Mouse (Mus musculus) heart, postnatal 25 days (tissue): ENCODE measurements around the gene Pstpip1. TPM values are rescaled to one million over a fixed set of nuclear protein-coding genes. Genes with fewer than 3 reads are reported as not detected.
A peak's percentile ranks its signal among the peaks of the same experiment; 100 is the strongest.

Source experiments
- DNase-seq: peaks from one replicate; pipeline ENCODE4 v3.0.0; 2022; ENCODE audit warnings: low spot score
- intact Hi-C: fragments of 180-260 bp; cut with DNase I; formaldehyde crosslinking; loops from one replicate; pipeline ENCODE4 v1.15.1; 2025
- total RNA-seq, 2 experiments: library from RNA; stranded (reverse); gene quantifications; 2 replicates each; pipeline ENCODE4 v1.2.3; 2021

Gene Pstpip1
- total RNA-seq, 2 experiments from 2014 or later = 0.83 to 1.8 TPM

DNA sequence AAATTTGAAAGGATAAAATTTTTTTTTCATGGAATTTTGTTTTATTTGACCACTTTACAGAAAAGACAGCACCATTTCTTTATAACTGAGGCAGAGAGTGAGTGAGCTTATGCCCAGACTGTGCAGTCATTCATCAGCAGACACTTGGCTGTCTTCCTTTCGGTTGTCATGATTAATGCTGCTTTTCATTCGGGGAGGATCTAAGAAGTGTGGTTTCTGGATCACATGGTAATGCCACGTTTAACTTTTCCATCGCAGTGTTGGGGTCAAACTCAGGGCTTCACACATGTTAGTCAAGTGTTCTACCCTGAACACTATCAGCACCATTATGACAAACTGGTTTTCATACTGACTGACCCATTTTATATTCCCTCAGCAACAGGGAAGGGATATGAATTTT, 11.3 kb downstream of the Pstpip1 start:
- DNase-seq = no peak
- intact Hi-C loops = no loop called here

DNA sequence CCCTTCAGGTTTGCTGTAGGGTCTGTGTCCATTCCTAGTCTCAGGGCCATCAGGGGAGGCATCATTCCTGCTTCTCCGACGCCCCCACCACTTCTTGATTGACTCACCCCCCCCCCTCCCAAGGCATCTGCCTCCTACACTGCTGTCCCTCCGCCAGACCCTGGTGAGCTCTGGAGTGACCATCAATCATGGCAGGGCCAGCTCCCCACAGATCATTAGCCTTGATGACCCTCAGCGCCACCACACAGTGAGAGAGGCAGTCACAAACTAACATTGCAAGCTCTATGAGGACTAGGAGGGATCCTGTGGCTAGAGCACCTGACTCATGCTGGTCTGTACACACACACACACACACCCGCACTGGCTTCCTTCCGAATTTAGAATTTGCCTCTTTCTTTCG, 15.2 kb downstream of the Pstpip1 start:
- DNase-seq = no peak
- intact Hi-C loops = no loop called here

DNA sequence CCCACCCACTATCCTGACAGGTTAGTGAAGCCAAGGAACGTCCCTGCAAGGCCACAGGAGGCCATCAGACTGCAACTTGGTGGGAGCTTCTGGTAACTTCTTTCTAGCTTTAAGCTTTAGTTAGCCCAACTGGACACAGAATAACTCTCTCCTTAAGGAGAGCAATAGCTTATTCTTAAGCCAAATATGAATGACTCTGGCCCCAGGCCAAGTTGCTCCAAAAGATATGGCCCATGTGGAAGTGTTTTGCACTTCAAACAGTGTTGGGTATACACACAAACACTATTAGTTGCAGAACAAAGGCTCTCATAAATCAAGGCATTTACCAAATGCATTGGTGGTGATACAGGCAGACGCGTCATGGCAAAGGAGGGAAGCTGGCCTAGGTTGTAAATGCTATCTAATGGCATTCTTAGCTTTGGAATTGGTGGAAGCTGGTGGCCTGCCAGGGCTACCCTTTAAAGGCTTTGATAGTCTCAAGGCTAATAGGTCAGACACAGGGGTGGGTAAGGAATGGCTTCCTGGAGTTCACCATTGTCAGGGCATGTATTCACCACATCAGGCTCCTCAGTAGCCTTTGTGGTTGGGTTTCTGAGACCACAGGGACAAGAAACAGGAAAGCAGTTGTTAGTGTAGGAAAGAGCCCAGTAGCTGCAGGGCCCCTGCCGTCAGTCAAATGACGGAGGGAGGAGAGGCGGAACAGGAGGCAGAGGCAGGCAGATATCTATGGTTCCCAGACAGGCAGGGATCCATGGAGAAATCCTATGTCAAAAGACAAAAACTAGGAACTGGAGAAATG, 16.7 kb downstream of the Pstpip1 start:
- intact Hi-C loops = no loop called here
- DNase-seq = no peak

GRCm38 (mm10) chr9:56107527-56107926, 17.8 kb downstream of the Pstpip1 start:
- intact Hi-C loops = no loop called here
- DNase-seq = no peak

DNA sequence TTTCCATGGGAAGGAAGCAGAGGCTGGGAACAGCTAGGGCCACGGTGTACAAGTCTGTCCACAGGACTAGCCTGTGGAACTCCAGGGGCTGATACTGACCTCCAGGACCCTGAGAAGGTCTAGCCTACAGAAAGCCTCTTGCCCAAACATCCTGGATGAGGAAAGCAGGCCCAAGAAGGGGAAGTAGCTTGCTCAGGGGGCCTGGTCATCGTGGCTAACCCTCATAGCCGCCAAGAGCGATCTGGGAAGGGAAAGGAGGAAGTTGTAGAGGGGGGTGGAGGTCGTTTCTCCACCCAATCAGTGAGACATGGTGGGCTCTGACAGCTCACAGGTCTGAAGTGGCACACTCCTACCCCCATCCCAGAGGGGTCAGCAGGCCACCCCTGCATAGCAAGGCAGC, 18.4 kb downstream of the Pstpip1 start:
- intact Hi-C loops = no loop called here
- peak; percentile 25 for DNase-seq

- intact Hi-C loops = loop anchor here (2.0 to 5.0 kb wide), 2 partner anchors 43 to 79 kb away; no protein-coding TSS in a partner anchor
- no peak for DNase-seq
Measured at GRCm38 (mm10) chr9:56118091-56118490, 28.3 kb downstream of the Pstpip1 start.

DNA sequence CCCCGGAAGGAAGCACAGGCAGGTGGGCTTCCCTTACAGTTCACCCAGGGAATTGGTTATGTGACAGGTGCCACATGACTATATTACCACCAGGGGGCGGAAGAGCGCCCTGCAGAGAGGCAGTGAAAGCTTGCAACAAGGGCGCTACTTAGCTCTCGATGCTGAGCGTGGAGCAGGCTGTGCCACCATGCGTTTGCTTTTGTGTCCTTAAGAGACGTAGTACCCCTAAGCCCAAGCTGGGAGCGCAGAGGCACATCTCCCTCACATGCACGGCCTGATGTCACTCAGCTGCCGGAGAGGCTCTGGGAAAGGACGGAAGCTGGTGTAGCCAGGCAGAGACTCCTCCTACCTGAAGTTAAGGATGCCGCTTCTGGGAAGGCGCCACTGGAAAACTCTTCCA, 28.8 kb downstream of the Pstpip1 start:
- no peak for DNase-seq
- intact Hi-C loops = loop anchor here (2.0 to 5.0 kb wide), 2 partner anchors 44 to 79 kb away; no protein-coding TSS in a partner anchor

GRCm38 (mm10) chr9:56119651-56120050, 29.9 kb downstream of the Pstpip1 start:
- no peak for DNase-seq
- intact Hi-C loops = loop anchor here (2.0 to 5.0 kb wide), 3 partner anchors 45 to 433 kb away; no protein-coding TSS in a partner anchor

GRCm38 (mm10) chr9:56121097-56121496, 31.3 kb downstream of the Pstpip1 start:
- DNase-seq = no peak
- intact Hi-C loops = loop anchor here (2.0 kb wide), 1 partner anchor 432 kb away; no protein-coding TSS in a partner anchor

DNA sequence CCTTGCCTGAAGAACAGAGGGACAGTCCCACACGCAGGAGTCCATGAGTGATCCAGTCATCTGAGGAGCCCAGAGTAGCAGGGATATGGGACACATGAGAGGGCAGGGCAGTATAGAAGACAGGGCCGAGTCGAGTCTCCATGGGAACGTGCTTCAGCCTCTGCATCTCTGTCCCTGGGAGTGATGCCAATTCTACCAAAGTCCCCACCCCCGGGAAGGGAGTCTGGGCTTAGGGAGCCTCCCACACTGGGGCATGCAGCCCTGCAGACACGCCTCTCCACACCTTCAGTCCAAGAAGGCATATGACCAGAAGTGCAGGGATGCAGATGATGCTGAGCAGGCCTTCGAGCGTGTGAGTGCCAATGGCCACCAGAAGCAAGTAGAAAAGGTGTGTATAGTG, 33.2 kb downstream of the Pstpip1 start:
- intact Hi-C loops = no loop called here
- no peak for DNase-seq

- intact Hi-C loops = no loop called here
- no peak for DNase-seq
Measured at GRCm38 (mm10) chr9:56123613-56124012, 33.9 kb downstream of the Pstpip1 start.

GRCm38 (mm10) chr9:56124561-56124960, 34.8 kb downstream of the Pstpip1 start:
- intact Hi-C loops = no loop called here
- DNase-seq = no peak

DNA sequence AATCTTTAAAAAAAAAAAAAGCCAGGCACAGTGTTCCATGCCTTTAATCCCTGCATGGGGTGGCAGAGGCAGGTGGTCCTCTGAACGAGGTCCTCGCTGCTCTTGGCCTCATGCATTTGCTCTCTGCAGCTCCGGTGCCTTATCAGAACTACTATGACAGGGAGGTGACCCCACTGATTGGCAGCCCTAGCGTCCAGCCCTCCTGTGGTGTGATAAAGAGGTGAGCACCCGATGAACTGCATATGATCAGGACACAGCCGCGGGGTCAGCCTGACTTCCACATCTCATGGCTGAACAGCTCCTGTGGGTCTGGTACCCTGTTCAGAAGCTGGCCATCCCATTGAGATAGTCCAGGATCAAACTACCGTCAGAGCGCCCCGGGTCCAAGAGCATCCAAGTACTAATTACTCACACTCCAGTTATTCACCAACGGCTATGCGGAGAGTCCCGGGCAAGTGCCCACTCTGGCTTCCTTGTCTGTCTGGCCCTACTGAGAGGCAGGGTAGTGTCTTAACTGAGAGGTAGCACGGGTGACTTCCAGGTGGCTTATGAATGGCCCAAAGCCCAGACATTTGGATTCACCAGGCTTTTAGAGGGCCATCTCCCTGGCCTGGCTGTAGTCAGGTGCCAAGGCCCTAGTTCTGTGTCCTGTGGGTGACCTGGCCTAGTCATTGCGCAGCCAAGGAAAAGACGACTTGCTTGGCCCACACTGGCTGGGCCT, 36.9 kb downstream of the Pstpip1 start:
- intact Hi-C loops = no loop called here
- no peak for DNase-seq

- intact Hi-C loops = no loop called here
- DNase-seq = no peak
Measured at GRCm38 (mm10) chr9:56128331-56128730, 38.6 kb downstream of the Pstpip1 start.

DNA sequence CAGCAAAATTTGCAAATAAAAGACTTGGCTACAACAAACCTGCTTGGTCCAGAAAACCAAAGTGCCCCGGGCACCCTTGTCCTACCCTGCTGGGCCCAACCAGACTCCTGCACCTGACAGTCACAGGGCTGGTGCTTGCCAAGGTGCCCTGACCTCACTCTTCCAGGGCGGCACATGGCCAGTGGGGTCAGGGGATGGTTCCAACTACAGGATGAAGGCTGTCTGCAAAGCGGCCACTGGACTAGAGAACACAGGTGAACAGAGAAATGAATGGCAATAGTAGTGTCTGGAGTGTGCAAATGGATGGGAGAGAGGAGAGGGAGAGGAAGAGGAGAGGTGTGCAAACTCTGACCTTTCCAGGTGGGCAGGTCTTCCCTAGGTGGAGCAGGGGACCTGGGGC, 40.2 kb downstream of the Pstpip1 start:
- intact Hi-C loops = no loop called here
- no peak for DNase-seq

DNA sequence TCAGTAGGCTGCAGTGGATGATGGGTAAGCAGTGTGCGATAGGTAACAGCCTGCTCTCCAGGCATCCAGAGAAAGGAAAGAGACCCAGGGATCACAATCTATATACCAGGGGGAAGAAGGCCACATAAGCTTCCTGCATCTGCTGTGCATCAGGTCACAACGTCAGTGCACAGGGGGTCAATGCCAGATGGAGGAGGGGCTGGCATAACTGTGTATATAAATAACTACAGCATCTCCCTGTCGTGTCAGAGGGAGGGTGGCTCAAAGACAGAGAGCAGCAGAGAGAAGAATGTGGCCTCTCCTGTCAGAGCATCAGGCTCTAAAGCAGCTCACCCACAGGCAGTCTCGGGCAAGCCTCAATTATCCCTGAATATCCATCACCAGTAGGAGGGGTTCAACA, 40.8 kb downstream of the Pstpip1 start:
- intact Hi-C loops = no loop called here
- DNase-seq = no peak

- intact Hi-C loops = no loop called here
- DNase-seq = no peak
Measured at GRCm38 (mm10) chr9:56131813-56132525, 42.2 kb downstream of the Pstpip1 start.

DNA sequence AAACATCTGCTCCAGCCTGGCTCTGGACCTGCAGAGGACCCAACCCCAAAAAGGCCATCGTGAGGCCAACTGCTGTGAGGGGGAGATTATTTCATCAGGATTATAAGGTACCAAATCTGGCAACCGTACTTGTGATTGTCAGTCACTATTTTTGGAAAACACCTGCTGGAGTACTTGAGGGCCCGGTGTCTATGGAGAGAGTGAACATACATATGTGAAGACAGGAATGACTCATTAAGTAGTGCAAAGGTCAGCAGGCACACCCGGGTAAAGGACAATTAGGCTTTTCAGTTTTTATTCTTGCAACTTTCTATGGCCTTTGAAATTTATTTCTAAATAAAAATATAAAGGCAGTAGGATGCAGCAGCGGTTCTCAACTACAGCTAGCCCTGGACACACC, 44.2 kb downstream of the Pstpip1 start:
- DNase-seq = no peak
- intact Hi-C loops = no loop called here

GRCm38 (mm10) chr9:56134614-56135013, 44.9 kb downstream of the Pstpip1 start:
- intact Hi-C loops = no loop called here

DNA sequence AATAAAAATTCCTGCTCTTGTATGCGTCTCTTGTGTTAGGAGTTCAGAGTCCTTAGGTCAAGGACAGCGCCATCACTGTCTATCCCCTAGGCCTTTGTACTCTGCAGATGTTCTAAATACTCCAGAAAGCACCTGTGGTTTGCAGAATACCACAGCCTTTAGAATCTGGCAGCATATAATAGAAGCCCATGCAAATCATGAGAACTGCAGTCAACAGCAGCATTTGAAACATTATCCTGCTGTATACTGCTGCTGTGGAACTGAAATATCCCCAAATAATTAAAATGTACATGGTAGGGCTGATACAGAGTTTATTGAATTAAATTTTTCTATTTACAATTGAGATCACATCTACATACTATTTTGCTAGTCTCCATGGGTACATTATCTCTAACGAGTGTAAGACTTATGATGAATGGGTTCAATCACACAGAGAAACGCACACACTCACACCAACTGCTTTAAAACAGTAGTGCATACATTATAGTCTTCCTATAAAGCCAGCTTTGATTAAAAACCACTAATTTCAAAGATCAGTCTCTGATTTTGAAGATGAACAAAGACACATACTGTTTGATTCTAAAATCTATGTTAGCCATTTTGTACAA, 45.9 kb downstream of the Pstpip1 start:
- intact Hi-C loops = no loop called here

More at GRCm38 (mm10) chr9:56134614-56135013, 44.9 kb downstream of the Pstpip1 start:
- DNase-seq = no peak

More for the DNA sequence above, 45.9 kb downstream of the Pstpip1 start:
- DNase-seq = no peak
